Mouse (Mus musculus) fibroblast of lung, adult 2 months (primary cell): ENCODE data around the gene Ceacam16.

Experiments
- DNase-seq: peaks from one replicate; pipeline ENCODE4 v3.0.0-alpha.2; 2011; ENCODE audit warnings: low read depth

The Ceacam16 gene

DNA sequence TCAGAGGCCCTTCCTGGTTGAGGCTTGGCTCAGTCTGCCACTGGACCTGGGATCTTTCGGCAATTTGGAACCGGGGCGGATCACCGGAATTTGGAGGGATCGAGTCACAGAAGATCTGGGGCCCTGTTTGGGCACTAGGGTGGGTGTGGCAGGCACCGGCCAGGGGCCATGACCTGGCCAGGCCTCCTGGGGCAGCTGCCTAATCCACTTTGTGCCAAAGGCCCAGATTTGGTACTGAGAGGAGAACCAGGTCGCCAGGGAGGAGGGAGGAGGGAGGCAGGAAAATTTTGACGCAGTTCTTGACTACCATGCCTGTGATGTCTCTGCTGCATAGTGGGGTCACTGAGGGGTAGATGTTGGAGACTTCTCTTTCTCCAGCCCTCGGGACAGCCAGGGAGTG lies at the start of gene Ceacam16:
Gene Ceacam16 (minus strand): TSS at position 101 of the 400 bp plus-strand sequence.
- DNase-seq: no peak

DNA sequence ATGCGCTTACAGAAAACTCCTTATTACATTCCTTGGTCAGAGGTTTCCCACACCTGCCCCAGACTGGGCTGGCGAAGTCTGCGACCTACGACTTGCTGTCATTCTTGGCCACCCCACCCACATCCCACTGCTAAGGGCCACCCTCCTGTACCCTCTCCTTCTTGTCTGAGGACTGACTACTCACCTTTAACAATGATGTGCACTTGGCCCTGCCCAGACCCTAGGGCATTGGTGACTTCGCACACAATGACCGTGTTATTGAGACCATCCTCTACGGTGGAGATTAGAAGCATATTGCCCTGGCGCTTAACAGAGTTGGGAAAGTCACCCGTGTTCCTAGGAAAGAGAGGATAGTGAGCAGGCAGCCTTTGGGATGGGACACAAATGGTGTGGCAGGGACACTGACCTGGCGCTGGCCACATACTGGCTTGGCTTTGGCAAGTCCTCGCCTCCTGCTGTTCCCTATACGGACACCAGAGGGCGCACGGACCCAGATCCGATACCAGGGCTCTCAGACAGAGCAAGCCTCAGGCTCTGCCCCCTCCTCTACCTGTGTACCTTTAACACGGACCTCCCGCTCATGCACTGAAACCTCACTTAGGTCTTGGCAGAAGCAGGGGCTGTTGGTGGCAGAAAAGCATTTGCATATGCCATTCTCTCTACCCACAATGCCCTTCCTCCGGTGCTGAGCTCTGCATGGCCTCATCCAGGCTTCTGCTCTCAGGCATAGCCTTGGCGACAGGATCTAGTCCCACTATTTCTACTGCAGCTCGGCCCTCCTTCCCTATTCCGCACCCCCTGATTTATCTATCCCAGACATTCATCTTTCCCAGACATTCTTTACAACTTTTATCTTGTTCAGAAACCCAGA lies 49.6 kb upstream of the Ceacam16 start:
- DNase-seq: no peak

DNA sequence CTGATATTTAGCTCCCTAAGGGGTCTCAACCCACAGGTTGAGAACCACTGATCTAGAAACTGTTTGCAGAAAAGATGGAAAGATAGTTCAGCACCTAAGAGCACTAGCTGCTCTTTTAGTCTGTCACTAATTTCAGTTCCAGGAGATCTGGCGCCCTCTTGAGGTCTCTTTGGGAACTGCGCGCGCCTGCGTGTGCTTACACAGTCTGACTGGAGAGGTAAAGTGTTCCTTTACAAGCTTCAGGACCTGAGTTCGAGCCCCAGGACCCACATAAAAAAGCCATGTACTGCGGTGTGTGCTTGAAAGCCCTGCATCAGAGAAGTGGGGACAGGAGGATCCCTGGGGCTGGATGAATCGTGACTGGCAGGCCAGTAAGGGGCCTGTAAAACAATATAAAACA lies 28.8 kb upstream of the Ceacam16 start:
- no peak for DNase-seq

DNA sequence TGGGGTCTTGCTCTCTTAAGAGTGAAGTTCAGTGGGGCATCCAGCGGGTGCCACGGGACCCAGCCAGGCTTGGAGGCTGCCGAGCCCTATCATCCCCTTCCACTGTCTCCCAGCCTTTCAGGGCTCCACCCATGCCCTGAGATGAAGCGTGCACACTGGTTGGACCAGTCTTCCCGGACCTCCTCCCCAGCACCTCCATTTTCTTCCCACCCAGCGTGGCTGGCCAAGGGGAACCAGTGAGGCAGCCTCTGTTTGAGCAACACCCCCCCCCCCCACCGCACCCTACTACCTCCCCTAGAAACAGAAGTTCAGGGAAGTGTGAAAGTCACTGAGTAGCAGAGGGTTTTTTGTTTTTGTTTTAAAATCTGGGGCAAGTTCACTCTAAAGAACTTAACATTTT lies 26.8 kb upstream of the Ceacam16 start, which contains the start of gene Ceacam19:
Gene Ceacam19 (minus strand): TSS at position 117 of the 400 bp plus-strand sequence.
- DNase-seq: no peak

DNA sequence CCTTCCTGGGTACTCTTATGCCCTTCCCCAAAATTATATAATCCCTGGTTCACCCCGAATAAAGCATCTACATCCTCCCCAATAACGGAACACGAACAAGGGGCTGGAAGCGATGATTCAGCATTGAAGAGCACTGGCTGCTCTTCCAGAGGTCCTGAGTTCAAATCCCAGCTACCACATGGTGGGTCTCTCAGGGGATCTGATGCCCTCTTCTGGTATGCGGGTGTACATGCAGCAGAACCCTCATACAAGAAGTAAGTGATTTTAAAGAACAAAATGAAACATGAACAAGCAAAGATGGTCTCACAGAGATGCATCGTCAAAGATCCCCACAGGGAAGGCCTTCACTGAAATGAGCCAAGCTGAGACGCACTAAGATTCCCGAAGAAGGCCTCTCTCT lies 19.7 kb upstream of the Ceacam16 start:
- no peak for DNase-seq

DNA sequence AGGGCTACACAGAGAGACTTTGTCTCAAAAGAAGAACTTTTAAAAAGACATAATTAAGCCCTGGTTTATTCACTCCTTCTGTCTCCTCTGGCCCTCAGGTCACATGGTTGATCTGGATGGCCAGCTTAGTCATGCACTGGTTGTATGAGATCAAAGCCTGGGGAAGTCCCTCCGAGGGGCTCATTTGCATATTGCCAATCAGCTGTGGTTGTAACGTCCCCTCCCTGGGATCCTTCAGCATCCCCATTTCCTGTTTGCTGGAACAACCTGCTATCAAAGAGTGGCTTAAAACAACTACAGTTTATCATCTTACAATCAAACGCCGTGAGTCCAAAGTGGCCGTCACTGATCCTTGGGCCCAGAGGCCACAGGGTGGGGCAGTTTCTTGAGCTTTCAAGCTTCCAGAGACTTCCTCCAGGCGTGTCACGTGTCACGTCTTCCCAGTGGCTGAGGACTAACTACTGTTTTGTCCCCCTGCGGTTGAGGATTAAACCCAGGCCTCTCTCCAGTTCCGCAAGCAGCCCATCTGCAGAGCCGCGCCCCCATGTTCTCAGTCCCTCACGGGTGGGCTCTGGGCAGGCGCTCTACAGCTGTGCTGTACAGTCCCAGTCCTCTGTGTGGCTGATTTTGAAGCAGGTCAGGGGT lies 15.8 kb upstream of the Ceacam16 start:
- no peak for DNase-seq

DNA sequence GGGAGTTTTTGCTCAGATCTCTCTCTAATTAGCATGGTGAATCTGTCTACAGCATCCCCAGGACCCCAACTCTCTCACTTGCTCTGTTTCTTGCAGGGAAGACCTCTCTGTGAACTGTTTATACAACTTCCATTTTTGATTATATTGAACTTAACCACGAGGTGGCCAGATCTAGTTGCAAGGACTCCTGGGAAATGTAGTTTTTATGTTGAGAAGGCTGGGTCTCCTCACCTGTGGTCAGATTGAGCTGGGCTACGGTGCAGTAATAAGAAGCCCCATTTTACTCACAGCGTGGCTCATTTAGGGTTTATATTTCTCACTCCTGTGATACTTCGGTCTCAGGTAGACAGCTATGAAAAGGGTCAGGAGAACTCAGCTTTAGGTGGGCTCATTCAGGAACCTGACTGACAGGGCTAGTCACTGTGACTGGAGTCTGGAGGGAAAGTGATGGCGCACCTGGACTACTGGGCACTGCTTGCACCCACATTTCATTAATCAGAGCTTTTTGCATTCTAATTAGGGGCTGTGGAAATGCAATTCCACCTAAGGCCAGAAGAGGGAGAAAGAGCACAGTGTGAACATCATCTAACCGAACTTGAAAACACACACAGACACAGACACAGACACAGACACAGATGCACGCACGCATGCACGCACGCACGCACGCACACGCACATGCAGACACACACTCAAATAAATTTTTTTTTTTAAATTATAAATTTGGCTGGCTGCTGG lies 15.0 kb upstream of the Ceacam16 start:
- DNase-seq: no peak

DNA sequence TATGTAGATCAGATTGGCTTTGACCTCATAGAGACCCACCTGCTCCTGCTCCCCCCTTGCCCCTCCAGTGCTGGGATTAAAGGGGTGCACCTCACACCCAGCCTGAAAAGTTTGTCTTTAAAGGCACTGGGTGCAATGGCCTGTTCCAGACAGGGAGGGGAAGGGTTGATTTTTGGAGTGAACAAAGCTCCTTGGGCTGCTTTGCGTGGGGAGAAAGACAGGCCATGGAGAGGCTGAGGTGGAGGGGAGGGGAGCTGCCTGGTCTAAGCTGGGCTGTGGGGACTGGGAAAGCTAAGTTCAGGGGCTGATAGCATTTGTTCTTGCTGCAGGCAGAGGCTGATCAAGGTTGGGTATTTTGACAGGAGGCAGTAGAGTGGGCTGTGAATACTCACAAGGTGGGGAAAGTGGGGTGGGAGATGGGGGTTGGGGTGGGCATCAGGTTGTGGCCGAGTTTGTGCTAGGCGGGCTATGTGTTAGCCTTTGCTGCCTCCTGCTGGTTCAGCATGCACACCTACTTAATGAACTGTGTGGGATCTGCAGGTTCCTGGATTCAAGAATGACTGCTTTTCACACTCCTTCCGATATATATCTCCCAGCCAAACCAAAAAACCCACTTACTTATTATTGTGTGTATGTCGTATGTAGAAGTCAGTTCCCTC lies 11.0 kb upstream of the Ceacam16 start:
- DNase-seq: no peak

DNA sequence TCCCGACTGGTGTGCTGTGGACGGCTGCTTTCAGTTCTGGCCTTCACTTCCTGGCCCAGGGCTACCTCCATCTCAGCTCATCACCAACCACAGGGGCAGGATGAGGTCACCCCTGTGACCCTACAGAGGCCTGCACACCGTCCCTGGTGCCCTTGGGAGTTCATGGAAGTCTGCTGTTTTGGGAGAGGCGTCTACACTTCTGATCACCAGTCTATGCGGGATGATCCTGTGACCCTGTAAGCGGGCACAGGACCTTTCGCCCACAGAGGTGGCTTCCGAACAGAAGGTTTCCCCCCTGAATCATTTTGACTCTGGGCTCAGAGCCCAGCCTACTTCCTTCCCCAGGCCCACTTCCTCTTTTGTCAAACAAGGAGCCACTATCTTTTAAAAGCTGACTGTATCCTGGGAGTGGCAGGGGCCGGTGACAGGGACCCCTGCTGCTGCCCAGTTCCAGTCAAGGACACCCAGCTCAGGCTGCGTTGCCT lies 10.1 kb upstream of the Ceacam16 start:
- no peak for DNase-seq

DNA sequence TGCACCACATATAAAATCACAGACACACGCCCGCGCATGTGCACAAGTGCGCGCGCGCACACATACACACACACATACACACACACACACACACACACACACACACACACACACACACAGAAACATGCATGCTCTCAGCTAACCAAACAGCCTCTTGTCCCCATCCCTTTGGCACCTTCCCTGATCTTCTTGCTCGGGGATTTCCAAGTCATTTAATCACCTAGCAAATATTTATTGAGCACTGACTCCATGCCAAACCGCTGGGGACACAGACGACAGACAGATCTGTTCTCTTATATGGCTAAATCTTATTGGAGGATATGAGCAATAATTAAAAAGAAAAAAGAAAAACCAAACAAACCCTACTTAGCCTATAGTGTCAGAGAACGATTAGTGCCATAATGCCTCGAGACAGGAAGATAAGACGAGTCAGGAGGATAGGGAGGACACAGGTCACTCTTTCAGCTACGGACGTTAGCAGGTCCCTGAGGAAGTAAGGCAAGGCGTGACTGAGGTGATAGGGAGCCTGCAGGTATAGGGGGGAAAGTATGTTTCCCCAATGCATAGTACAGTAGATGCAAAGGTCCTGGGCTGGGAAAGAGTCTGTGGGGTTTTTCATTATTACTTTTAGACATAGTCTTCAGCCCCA lies 6.8 kb upstream of the Ceacam16 start:
- no peak for DNase-seq

DNA sequence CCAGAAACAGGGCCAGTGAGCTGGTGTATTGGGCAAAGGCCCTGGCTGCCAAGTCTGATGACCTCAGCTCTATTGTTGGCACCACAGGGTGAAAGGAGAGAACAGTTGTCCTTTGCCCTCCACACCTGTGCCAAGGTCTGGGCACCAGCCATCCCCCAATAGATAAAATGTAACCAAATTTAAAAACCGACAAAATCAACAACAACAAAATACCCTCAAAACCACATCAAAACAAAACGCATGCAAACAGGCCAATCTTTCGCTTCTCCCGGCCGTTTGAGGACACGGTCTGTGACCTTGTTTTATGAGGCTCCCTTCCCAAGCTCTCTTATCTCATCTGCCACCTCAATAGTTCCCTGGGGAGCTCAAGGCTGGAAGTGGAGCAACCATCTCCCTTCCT lies 5.4 kb upstream of the Ceacam16 start:
- no peak for DNase-seq

DNA sequence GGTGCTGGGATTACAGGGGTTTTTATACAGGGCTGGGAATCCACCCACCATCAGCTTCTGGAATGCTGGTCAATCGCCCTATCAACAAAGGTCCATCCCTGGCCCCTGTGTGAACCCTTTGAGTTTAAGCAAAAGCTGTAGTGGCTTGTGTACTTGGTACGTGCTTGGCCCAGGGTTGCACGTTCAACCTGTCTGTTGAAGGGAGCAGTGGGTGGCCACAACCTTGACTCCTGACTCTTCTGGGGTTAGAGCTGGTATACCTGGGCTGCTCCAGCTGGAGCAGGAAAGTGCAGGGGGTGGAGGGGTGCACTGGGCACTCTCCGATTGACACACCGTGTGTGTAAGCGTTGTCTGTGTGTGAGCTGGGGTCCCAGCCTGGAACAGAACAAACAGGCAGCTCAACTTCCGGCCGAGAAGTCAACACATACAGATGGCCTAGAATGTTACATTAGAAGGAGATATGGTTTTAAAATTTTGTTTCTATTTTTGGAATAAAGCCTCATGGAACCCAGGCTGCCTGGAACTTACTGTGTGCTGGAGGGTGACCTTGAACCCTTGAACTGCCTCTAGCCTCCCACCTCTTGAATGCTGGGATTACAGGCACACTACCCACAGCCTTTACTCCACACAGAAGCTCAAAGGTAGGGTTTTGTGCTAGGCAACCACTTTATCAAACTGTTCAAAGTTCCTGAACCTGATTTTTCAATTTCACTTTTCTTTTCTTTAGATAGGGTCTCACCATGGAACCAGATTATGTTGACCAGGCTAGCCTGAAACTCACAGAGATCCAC lies 4.3 kb upstream of the Ceacam16 start:
- no peak for DNase-seq

DNA sequence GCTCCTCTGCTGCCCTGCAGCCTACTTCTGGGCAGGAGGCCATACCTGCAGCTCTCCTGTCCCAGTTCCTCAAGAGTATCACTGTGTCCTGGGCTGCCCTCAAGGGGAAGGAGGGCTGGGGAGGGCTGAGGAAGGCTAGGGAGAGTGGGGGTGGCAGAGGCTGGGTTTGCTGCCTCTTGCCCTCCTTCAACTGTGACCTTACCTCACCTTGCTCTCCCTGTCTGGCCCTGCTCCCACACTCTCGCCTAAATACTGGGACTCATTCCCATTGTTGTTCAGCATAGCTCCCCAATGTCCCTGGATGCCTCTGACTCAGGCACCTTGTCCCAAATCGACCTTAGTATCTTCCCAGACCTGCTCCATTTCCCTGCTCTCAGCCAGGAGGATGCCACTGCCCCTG lies 3.1 kb upstream of the Ceacam16 start:
- no peak for DNase-seq

DNA sequence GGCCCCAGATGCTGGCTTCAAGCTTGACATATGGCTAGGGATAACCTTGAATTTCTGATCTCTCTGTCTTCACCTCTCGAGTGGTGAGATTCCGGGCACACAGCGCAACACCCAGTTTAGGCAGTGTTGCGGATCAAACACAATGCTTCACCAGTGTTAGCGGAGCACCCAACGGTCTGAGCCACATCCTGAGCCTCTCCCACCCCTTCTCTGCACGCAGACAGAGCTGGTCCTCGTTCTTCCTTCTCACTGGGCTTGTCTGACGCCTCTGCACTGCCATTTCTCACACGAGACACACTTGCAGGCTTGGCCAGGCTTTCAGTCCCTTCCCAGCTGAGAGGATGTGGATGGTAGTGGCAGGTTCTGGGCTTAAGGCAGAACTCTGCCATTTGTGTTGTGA lies 1.4 kb downstream of the Ceacam16 start:
- no peak for DNase-seq

DNA sequence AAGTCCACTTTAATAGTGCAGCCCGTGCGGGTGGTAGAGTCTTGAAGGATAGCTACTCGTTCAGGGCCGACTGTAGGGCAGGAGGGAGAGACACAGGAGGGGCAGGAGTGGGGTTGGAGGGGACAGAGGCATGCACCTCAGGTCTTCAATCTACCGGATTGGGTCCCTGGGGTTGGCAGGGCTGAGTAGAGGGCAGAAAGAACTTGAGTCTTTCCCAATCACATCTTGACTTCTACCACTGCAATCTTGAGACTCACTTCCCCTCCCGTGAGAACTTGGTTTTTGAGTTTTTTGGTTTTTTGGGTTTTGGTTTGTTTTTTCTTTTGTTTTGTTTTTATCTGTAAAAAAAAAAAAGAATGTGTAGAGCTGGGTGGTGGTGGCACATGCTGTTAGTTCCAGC lies 4.8 kb downstream of the Ceacam16 start:
- no peak for DNase-seq

DNA sequence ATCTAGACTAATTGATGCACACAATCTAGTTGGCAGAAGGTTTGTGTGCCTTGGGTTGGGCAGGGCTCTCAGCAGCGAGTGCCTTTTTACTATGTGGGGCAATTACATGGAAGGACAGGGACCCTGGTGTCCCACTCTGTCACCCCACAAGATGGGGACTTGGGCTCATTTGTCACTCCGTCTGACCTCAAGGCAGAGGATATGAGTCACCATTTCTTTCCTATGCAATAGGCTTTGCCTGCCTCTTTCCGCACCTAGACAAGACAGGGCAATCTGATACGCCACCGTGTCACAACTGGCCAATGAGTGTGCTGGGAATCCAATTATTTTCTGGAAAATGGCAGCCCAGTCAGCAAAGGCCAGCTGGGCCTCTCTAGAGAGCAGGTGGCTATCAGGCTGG lies 5.4 kb downstream of the Ceacam16 start:
- DNase-seq: no peak

DNA sequence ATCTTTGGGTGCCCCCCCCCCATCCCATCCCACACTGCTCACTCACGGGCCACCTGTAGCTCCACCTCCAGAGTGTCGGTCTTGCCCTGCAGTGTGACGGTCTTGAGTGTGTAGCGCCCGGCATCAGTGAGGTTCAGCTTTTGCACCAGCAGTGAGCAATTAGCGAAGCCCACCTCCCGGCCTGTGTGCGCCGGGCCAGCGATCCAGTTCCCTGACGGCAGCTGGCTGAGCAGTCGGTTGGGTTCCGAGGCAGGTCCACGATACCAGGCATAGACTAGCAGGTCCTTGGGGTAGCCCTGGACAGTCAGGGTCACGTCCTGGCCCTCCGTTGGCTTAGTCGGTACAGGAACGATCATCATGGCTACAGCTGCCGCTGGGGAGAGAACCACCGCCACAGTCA lies 7.6 kb downstream of the Ceacam16 start:
- DNase-seq: no peak

DNA sequence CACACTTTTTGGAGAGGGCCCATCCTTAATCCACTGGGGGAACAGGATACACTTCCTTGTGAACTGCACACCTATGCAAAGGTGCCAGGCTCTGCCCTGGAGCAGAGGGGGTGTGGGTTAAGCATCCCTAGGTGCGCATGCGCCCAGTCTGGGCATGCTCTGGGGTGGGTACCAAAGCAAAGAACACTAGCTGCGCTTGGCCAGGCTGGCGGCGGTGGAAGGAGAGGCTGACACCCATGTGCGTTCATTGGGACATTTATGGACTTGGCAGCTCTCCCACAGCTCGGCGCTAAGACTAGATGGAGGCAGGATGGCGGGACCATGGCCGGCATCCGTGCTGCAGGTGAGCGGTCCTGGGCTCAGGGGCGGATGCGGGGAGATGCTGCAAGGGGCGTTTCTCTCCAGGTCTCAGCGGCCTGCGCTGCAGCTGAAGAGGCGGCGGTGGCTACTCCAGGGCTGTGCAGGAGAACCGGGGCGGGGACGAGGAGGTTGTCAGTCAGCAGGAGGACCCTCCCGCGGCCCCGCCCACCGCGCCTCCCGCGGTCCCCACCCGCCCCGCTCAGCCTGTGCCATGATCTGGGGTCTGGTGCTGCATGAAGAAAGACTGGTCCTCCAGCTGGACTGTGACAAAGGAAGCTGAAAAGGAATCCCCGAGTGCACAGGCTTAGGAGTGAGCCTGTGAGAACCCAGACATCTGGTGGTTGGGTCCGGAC lies 9.1 kb downstream of the Ceacam16 start, which contains the start of gene Gm19345:
Gene Gm19345 (plus strand): TSS at position 146 of the 713 bp plus-strand sequence.
- DNase-seq: no peak

DNA sequence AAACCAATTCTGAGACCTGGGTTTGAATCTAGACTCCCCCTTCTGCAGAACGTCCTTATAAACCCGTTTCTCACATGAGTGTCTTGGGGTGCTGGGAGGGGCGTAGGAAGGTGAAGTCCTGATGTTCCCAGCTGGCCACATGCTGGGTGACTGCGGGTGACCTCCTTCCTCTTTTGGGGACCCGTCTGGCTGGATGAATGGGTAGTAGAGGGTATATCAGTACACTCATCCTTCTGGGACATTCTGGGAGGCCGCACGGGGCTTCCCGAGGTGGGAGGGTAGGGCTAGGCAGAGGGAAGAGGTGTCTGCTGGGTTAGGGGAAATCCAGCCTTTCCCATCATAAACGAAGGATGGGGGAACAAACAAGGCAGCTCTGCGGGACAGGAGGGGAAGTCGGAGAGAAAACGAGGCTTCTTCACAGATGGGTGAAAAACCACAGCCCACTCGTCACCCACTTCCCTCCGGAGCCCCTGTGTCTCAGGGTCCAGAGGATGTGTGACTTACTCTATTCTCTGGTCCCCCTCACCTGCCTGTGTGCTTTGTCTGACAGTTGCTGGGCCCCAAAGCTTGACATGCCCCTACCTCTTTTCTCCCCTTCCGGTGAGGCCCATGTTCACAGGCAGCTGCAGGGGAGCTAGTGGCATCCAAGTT lies 16.5 kb downstream of the Ceacam16 start:
- DNase-seq: no peak

DNA sequence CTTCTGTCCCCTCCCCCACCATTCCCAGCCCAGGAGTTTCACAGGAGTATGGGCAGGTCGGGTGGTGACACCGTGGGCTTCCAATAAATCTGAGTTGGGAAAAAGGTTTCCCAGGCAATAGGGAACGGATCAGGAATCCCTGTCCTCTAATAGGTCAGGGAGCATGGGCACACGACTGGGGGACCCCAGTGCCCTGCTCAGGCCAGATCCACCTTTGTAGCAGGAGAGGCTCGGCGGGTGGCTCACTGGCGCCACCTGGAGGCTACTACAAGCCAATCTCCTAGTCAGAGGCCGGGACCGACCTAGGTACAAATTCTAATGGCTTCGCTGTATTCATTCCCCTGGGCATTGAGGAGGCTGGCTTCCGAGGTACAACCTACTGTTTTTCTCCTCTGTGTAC lies 17.5 kb downstream of the Ceacam16 start:
- DNase-seq: no peak
